Mouse (Mus musculus): ENCODE results near the gene Gpha2. TPM values are rescaled to one million over a fixed set of nuclear protein-coding genes. Genes with fewer than 3 reads are reported as not detected.

Gene Gpha2
- total RNA-seq, 1 experiment, result 3.9 TPM

- no peak for DNase-seq (ENCODE audit: low read depth, low spot score)
- H3K36me3 ChIP-seq (ENCODE audit: control insufficient read depth, insufficient read depth, low read length, poor library complexity, severe bottlenecking), result peaks cover 17% of the 10 kb centered on the region
- H3K4me1 ChIP-seq (ENCODE audit: control insufficient read depth in 2 of 2, insufficient read depth in 2 of 2, low read length in 2 of 2, poor library complexity in 1 of 2), result peaks cover 0 to 8% of the 10 kb centered on the region in 2 experiments; a peak in 3 of 4 replicates
- TF ChIP-seq HCFC1 (IDR thresholded peaks at IDR 0.05; ENCODE audit: borderline replicate concordance, insufficient read depth, low read length) (no peak), ZNF384 (IDR thresholded peaks at IDR 0.05; ENCODE audit: low read depth, low read length) (no peak), MAFK (IDR thresholded peaks at IDR 0.05; ENCODE audit: insufficient read depth, low read depth, low read length) (no peak), CHD2 (IDR thresholded peaks at IDR 0.05; ENCODE audit: low read depth, low read length) (no peak), ZC3H11A (IDR thresholded peaks at IDR 0.05; ENCODE audit: borderline replicate concordance, low read depth, low read length) (no peak)
- H3K9me3 ChIP-seq (ENCODE audit: control insufficient read depth, insufficient read depth, low read depth, low read length), result no peaks in the 10 kb centered on the region
- in situ Hi-C loops (cut with MboI; ENCODE audit: low sequenced_read_pairs in 2 of 2, unreplicated experiment in 2 of 2), result no loop called here
- H3K27ac ChIP-seq (ENCODE audit: insufficient read depth, low read depth, low read length, poor library complexity, severe bottlenecking), result no peak overlapping the region
- no peak overlapping the region for H3K9ac ChIP-seq (ENCODE audit: insufficient read depth, low read depth, low read length, poor library complexity, severe bottlenecking)
- H3K4me3 ChIP-seq (ENCODE audit: insufficient read depth in 1 of 2, low read depth in 1 of 2, low read length in 2 of 2, poor library complexity in 1 of 2, severe bottlenecking in 1 of 2), result no peak overlapping the region
Observed at GRCm38 (mm10) chr19:6227864-6228263, 1.7 kb downstream of the Gpha2 start.

- Histone ChIP-seq H3K9me3 (ENCODE audit: control insufficient read depth, insufficient read depth, low read depth, low read length) (no peaks in the 10 kb centered on the region), H3K36me3 (ENCODE audit: control insufficient read depth, insufficient read depth, low read length, poor library complexity, severe bottlenecking) (peaks cover 20% of the 10 kb centered on the region), H3K4me3 (ENCODE audit: insufficient read depth in 1 of 2, low read depth in 1 of 2, low read length in 2 of 2, poor library complexity in 1 of 2, severe bottlenecking in 1 of 2) (no peak overlapping the region), H3K4me1 (ENCODE audit: control insufficient read depth in 2 of 2, insufficient read depth in 2 of 2, low read length in 2 of 2, poor library complexity in 1 of 2) (peaks cover 0 to 13% of the 10 kb centered on the region in 2 experiments; a peak in 3 of 4 replicates), H3K9ac (ENCODE audit: insufficient read depth, low read depth, low read length, poor library complexity, severe bottlenecking) (no peak overlapping the region), H3K27ac (ENCODE audit: insufficient read depth, low read depth, low read length, poor library complexity, severe bottlenecking) (no peak overlapping the region)
- in situ Hi-C loops (cut with MboI; ENCODE audit: low sequenced_read_pairs in 2 of 2, unreplicated experiment in 2 of 2), result no loop called here
- TF ChIP-seq HCFC1 (IDR thresholded peaks at IDR 0.05; ENCODE audit: borderline replicate concordance, insufficient read depth, low read length) (no peak), MAFK (IDR thresholded peaks at IDR 0.05; ENCODE audit: insufficient read depth, low read depth, low read length) (no peak), ZC3H11A (IDR thresholded peaks at IDR 0.05; ENCODE audit: borderline replicate concordance, low read depth, low read length) (no peak), CHD2 (IDR thresholded peaks at IDR 0.05; ENCODE audit: low read depth, low read length) (no peak), ZNF384 (IDR thresholded peaks at IDR 0.05; ENCODE audit: low read depth, low read length) (no peak)
- DNase-seq (ENCODE audit: low read depth, low spot score), result no peak
Observed at GRCm38 (mm10) chr19:6230411-6230810, 4.2 kb downstream of the Gpha2 start.

GRCm38 (mm10) chr19:6231036-6231435, 4.9 kb downstream of the Gpha2 start:
- no peak for DNase-seq (ENCODE audit: low read depth, low spot score)
- H3K27ac ChIP-seq (ENCODE audit: insufficient read depth, low read depth, low read length, poor library complexity, severe bottlenecking), result no peak overlapping the region
- in situ Hi-C loops (cut with MboI; ENCODE audit: low sequenced_read_pairs in 2 of 2, unreplicated experiment in 2 of 2), result no loop called here
- no peaks in the 10 kb centered on the region for H3K9me3 ChIP-seq (ENCODE audit: control insufficient read depth, insufficient read depth, low read depth, low read length)
- peaks cover 0 to 11% of the 10 kb centered on the region in 2 experiments; a peak in 2 of 4 replicates for H3K4me1 ChIP-seq (ENCODE audit: control insufficient read depth in 2 of 2, insufficient read depth in 2 of 2, low read length in 2 of 2, poor library complexity in 1 of 2)
- H3K36me3 ChIP-seq (ENCODE audit: control insufficient read depth, insufficient read depth, low read length, poor library complexity, severe bottlenecking), result peaks cover 20% of the 10 kb centered on the region
- H3K4me3 ChIP-seq (ENCODE audit: insufficient read depth in 1 of 2, low read depth in 1 of 2, low read length in 2 of 2, poor library complexity in 1 of 2, severe bottlenecking in 1 of 2), result no peak overlapping the region
- H3K9ac ChIP-seq (ENCODE audit: insufficient read depth, low read depth, low read length, poor library complexity, severe bottlenecking), result no peak overlapping the region
- TF ChIP-seq ZNF384 (IDR thresholded peaks at IDR 0.05; ENCODE audit: low read depth, low read length) (no peak), ZC3H11A (IDR thresholded peaks at IDR 0.05; ENCODE audit: borderline replicate concordance, low read depth, low read length) (no peak), CHD2 (IDR thresholded peaks at IDR 0.05; ENCODE audit: low read depth, low read length) (no peak), MAFK (IDR thresholded peaks at IDR 0.05; ENCODE audit: insufficient read depth, low read depth, low read length) (no peak), HCFC1 (IDR thresholded peaks at IDR 0.05; ENCODE audit: borderline replicate concordance, insufficient read depth, low read length) (no peak)

DNA sequence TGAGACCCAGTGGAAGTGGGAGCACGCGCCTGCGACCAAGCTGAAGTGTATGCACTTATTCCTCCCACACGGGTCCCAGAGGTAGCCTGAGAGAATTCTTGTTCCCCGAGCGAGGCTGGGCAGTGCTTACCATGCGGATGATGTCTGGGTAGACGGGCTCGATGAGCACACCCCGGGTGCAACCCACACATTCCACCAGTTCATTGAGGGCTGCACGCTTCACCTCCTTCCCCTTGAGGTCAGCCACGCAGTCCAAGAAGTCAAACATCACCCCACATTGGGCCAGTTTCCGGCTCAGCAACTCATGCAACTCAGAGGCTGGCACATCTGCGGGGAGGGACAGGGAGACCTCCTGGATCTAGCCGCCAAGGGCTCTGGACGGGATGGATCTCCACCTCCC, 7.5 kb downstream of the Gpha2 start:
- no peak overlapping the region for H3K4me3 ChIP-seq (ENCODE audit: insufficient read depth in 1 of 2, low read depth in 1 of 2, low read length in 2 of 2, poor library complexity in 1 of 2, severe bottlenecking in 1 of 2)
- DNase-seq (ENCODE audit: low read depth, low spot score), result no peak
- H3K36me3 ChIP-seq (ENCODE audit: control insufficient read depth, insufficient read depth, low read length, poor library complexity, severe bottlenecking), result peaks cover 13% of the 10 kb centered on the region
- no peak overlapping the region for H3K9ac ChIP-seq (ENCODE audit: insufficient read depth, low read depth, low read length, poor library complexity, severe bottlenecking)
- no peak for TF ChIP-seq ZNF384 (IDR thresholded peaks at IDR 0.05; ENCODE audit: low read depth, low read length)
- TF ChIP-seq CHD2 (IDR thresholded peaks at IDR 0.05; ENCODE audit: low read depth, low read length), result no peak
- no peak for TF ChIP-seq MAFK (IDR thresholded peaks at IDR 0.05; ENCODE audit: insufficient read depth, low read depth, low read length)
- no peak for TF ChIP-seq ZC3H11A (IDR thresholded peaks at IDR 0.05; ENCODE audit: borderline replicate concordance, low read depth, low read length)
- no peak for TF ChIP-seq HCFC1 (IDR thresholded peaks at IDR 0.05; ENCODE audit: borderline replicate concordance, insufficient read depth, low read length)
- no peaks in the 10 kb centered on the region for H3K9me3 ChIP-seq (ENCODE audit: control insufficient read depth, insufficient read depth, low read depth, low read length)
- H3K27ac ChIP-seq (ENCODE audit: insufficient read depth, low read depth, low read length, poor library complexity, severe bottlenecking), result no peak overlapping the region
- in situ Hi-C loops (cut with MboI; ENCODE audit: low sequenced_read_pairs in 2 of 2, unreplicated experiment in 2 of 2), result no loop called here
- peaks cover 3 to 11% of the 10 kb centered on the region in 2 experiments; a peak in 2 of 4 replicates for H3K4me1 ChIP-seq (ENCODE audit: control insufficient read depth in 2 of 2, insufficient read depth in 2 of 2, low read length in 2 of 2, poor library complexity in 1 of 2)
